ENCODE assay signal across 10 mouse cellular contexts in the genomic region with DNA sequence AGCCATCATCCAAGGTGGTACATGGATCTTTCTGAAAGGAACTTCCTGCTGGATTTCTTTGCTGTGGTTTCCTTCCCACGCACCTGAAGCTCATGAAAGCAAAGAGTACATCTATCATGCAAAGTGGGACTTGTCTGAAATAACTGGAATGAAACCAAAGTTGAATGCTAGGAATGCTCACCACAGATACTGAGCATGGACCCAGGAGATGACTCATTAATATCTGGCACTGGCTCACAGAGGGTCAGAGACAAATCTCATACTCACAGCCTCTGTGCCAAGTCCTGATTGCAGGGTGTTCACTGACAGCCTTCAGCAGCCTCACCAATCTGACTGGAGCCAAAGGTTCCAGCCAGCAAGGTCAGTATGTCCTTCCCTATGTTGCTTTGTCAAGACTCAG.
DNase-seq lines count a peak whose midpoint lies in the region; ATAC-seq and TF ChIP-seq lines count a peak whose summit lies in the region.
"Had no signal": no experiment of that assay in that cellular context is flagged by ENCODE, and none has a peak within 500 bp of the region (broad histone marks: within the 10 kb centered on the region; RNA-seq: fewer than 3 reads in every experiment).

No protein-coding gene starts in this region.

- H3K27ac ChIP-seq in heart, adult 2 months: peak overlapping the region; percentile 69
- H3K27ac ChIP-seq in lung, embryonic 14.5 days (ENCODE audit: low read depth): no peak overlapping the region
- H3K27ac ChIP-seq in hindbrain, postnatal 0 days: no peak overlapping the region
- H3K27ac ChIP-seq: neural tube, embryonic 15.5 days had no signal

- no peaks in the 10 kb centered on the region for H3K27me3 ChIP-seq in Patski
- H3K27me3 ChIP-seq in heart, adult 2 months (ENCODE audit: control insufficient read depth, insufficient read depth, low read length): no peaks in the 10 kb centered on the region
- H3K27me3 ChIP-seq in lung, embryonic 14.5 days (ENCODE audit: insufficient read depth, low read length): no peaks in the 10 kb centered on the region
- no peaks in the 10 kb centered on the region for H3K27me3 ChIP-seq in hindbrain, postnatal 0 days (ENCODE audit: insufficient read depth, low read length)
- H3K27me3 ChIP-seq: neural tube, embryonic 15.5 days had no signal

- peaks cover 12% of the 10 kb centered on the region for H3K4me1 ChIP-seq in heart, adult 2 months (ENCODE audit: control insufficient read depth, insufficient read depth, low read length)
- no peaks in the 10 kb centered on the region for H3K4me1 ChIP-seq in lung, embryonic 14.5 days (ENCODE audit: insufficient read depth)
- H3K4me1 ChIP-seq in hindbrain, postnatal 0 days (ENCODE audit: insufficient read depth, low read length): no peaks in the 10 kb centered on the region
- H3K4me1 ChIP-seq: neural tube, embryonic 15.5 days had no signal

- no peaks in the 10 kb centered on the region for H3K79me2 ChIP-seq in heart, adult 2 months (replicated peaks; ENCODE audit: control insufficient read depth, insufficient read depth, low read length)

- TF ChIP-seq POLR2A in heart, adult 2 months (IDR thresholded peaks at IDR 0.05; ENCODE audit: insufficient read depth, low read depth, low read length): no peak

- no peak overlapping the region for H3K4me2 ChIP-seq in lung, embryonic 14.5 days
- H3K4me2 ChIP-seq in hindbrain, postnatal 0 days (ENCODE audit: low read depth, low read length): no peak overlapping the region
- H3K4me2 ChIP-seq: neural tube, embryonic 15.5 days had no signal

- POLR2A ChIA-PET in Patski (lab: Charles Lee): interaction anchor here (0.5 kb wide), 1 partner anchor 707 kb away, joined by 4 read pairs; no protein-coding TSS in a partner anchor

- ATAC-seq in Patski: peak; percentile 93
- ATAC-seq in lung, embryonic 14.5 days (ENCODE audit: insufficient read depth): peak; percentile 35; the same call in 1 of the 2 replicates
- no peak for ATAC-seq in monocyte, adult 5-6 weeks (replicated peaks; ENCODE audit: insufficient number of reproducible peaks, low FRiP score, low TSS enrichment, poor library complexity, severe bottlenecking)
- ATAC-seq in hindbrain, postnatal 0 days: no peak
- ATAC-seq: inflammation-experienced regulatory T-cells, adult 6 months had no signal

- TF ChIP-seq EP300 in heart, adult 2 months (IDR thresholded peaks at IDR 0.05; ENCODE audit: insufficient read depth, low read depth, low read length): peak; percentile 93

- CTCF ChIA-PET in Patski (lab: Charles Lee): interaction anchor here (1.1 to 2.1 kb wide), 2 partner anchors 11 to 13 kb away, joined by 3 to 7 read pairs; no protein-coding TSS in a partner anchor

- WGBS in heart, adult 2 months: 51% methylated on average over 1 of the region's 1 CpGs
- 23% methylated on average over 1 of the region's 1 CpGs for WGBS in lung, embryonic 14.5 days
- 79% methylated on average over 1 of the region's 1 CpGs for WGBS in hindbrain, postnatal 0 days

- in situ Hi-C loops in Patski (cut with MboI; ENCODE audit: low pct_unique_long_range_greater_than_20kb): loop anchor here (5.0 kb wide), 1 partner anchor 49 kb away; no protein-coding TSS in a partner anchor

- no peak overlapping the region for H3K9ac ChIP-seq in heart, adult 2 months (ENCODE audit: low read depth, low read length)
- H3K9ac ChIP-seq in lung, embryonic 14.5 days: no peak overlapping the region
- no peak overlapping the region for H3K9ac ChIP-seq in hindbrain, postnatal 0 days (replicated peaks; ENCODE audit: low read length)
- H3K9ac ChIP-seq: neural tube, embryonic 15.5 days had no signal

- peaks cover 10% of the 10 kb centered on the region for H3K36me3 ChIP-seq in heart, adult 2 months (ENCODE audit: control insufficient read depth, insufficient read depth, low read length)
- no peaks in the 10 kb centered on the region for H3K36me3 ChIP-seq in lung, embryonic 14.5 days (ENCODE audit: insufficient read depth)
- H3K36me3 ChIP-seq in hindbrain, postnatal 0 days (ENCODE audit: insufficient read depth, low read length): no peaks in the 10 kb centered on the region
- H3K36me3 ChIP-seq: neural tube, embryonic 15.5 days had no signal

- TF ChIP-seq CTCF in Patski (IDR thresholded peaks at IDR 0.05): no peak
- no peak for TF ChIP-seq CTCF in heart, adult 2 months (IDR thresholded peaks at IDR 0.05)
- TF ChIP-seq CTCF in lung, embryonic 14.5 days (IDR thresholded peaks at IDR 0.05; ENCODE audit: low read depth): no peak
- TF ChIP-seq CTCF in hindbrain, postnatal 0 days (IDR thresholded peaks at IDR 0.05; ENCODE audit: low read depth): no peak

- intact Hi-C loops in heart, adult 2 months (cut with DNase I): loop anchor here (1.0 to 2.0 kb wide), 2 partner anchors 106 to 246 kb away; a partner anchor contains a TSS

- H3K9me3 ChIP-seq in lung, embryonic 14.5 days (ENCODE audit: low read depth, low read length): no peaks in the 10 kb centered on the region
- H3K9me3 ChIP-seq in hindbrain, postnatal 0 days (ENCODE audit: low read length): no peaks in the 10 kb centered on the region
- H3K9me3 ChIP-seq: neural tube, embryonic 15.5 days had no signal

- H3K4me3 ChIP-seq in heart, adult 2 months: no peak overlapping the region
- H3K4me3 ChIP-seq in lung, embryonic 14.5 days (ENCODE audit: low read depth, low read length): no peak overlapping the region
- H3K4me3 ChIP-seq in hindbrain, postnatal 0 days (ENCODE audit: low read length): no peak overlapping the region
- H3K4me3 ChIP-seq: neural tube, embryonic 15.5 days had no signal

- DNase-seq in 3T3-L1 (ENCODE audit: low read depth, low spot score) (peak; percentile 95), Patski (ENCODE audit: low read depth, low spot score) (peak; percentile 90)
- DNase-seq in heart, adult 2 months: peak; percentile 43 to 79
- DNase-seq in lung, embryonic 14.5 days: peak; percentile 38
- no peak for DNase-seq in right cerebral cortex, postnatal 4 days
- DNase-seq in hindbrain, postnatal 0 days (ENCODE audit: low spot score): no peak
- DNase-seq: left cerebral cortex, postnatal 4 days had no signal

Comparison
In these comparisons a context has a peak if more than half of its experiments do, and no peak if none do; other contexts are left out.
1. DNase-seq: peak in 3T3-L1 (single experiment), Patski (single experiment), heart, adult 2 months (2 of 2) and lung, embryonic 14.5 days (single experiment); none in right cerebral cortex, postnatal 4 days (single experiment) and hindbrain, postnatal 0 days (single experiment).
2. ATAC-seq: peak in Patski (single experiment) and lung, embryonic 14.5 days (single experiment); none in monocyte, adult 5-6 weeks (single experiment) and hindbrain, postnatal 0 days (single experiment).